Mouse (Mus musculus) Muller cell, postnatal 12 days (primary cell): Measurements from ENCODE around the gene Trpm3.
A peak's percentile ranks its signal among the peaks of the same experiment; 100 is the strongest.

Experiments used
- DNase-seq: peaks from one replicate; pipeline ENCODE4 v3.0.0-alpha.2; 2015; ENCODE audit errors: inconsistent ontology term

Gene Trpm3

GRCm38 (mm10) chr19:22303952-22304655 is 165.3 kb downstream of the Trpm3 start:
- peak; percentile 56 for DNase-seq

GRCm38 (mm10) chr19:22308081-22308480 is 169.2 kb downstream of the Trpm3 start:
- DNase-seq: no peak

GRCm38 (mm10) chr19:22317306-22317705 is 178.5 kb downstream of the Trpm3 start:
- peak; percentile 25 for DNase-seq

- no peak for DNase-seq
Observed at GRCm38 (mm10) chr19:22326813-22327212, 188.0 kb downstream of the Trpm3 start.

- DNase-seq: no peak
Observed at GRCm38 (mm10) chr19:22327226-22327625, 188.4 kb downstream of the Trpm3 start.

GRCm38 (mm10) chr19:22336278-22336677 is 197.4 kb downstream of the Trpm3 start:
- DNase-seq: no peak

- peak; percentile 42 for DNase-seq
Observed at GRCm38 (mm10) chr19:22337468-22337867, 198.6 kb downstream of the Trpm3 start.

GRCm38 (mm10) chr19:22338927-22339326 is 200.1 kb downstream of the Trpm3 start:
- no peak for DNase-seq

- DNase-seq: peak; percentile 62
Observed at GRCm38 (mm10) chr19:22354037-22354541, 215.2 kb downstream of the Trpm3 start.

GRCm38 (mm10) chr19:22386890-22387289 is 248.0 kb downstream of the Trpm3 start:
- no peak for DNase-seq

GRCm38 (mm10) chr19:22394700-22395099 is 255.9 kb downstream of the Trpm3 start:
- DNase-seq: no peak

- DNase-seq: no peak
Observed at GRCm38 (mm10) chr19:22404049-22404448, 265.2 kb downstream of the Trpm3 start.

- no peak for DNase-seq
Observed at GRCm38 (mm10) chr19:22418239-22418638, 279.4 kb downstream of the Trpm3 start.

- no peak for DNase-seq
Observed at GRCm38 (mm10) chr19:22437207-22437606, 298.4 kb downstream of the Trpm3 start.

GRCm38 (mm10) chr19:22447418-22448339 is 308.8 kb downstream of the Trpm3 start:
- peak; percentile 16 for DNase-seq

- DNase-seq: no peak
Observed at GRCm38 (mm10) chr19:22448340-22449288, 309.8 kb downstream of the Trpm3 start.

GRCm38 (mm10) chr19:22451290-22451689 is 312.4 kb downstream of the Trpm3 start:
- DNase-seq: no peak

GRCm38 (mm10) chr19:22456935-22457334 is 318.1 kb downstream of the Trpm3 start:
- no peak for DNase-seq

GRCm38 (mm10) chr19:22462043-22462442 is 323.2 kb downstream of the Trpm3 start:
- no peak for DNase-seq

GRCm38 (mm10) chr19:22463506-22463905 is 324.7 kb downstream of the Trpm3 start:
- DNase-seq: no peak

GRCm38 (mm10) chr19:22469608-22470007 is 330.8 kb downstream of the Trpm3 start:
- no peak for DNase-seq
